Mouse (Mus musculus) heart, postnatal 0 days (tissue): ENCODE measurements around the gene Slc39a11.

Experiments
- CTCF ChIP-seq: IDR thresholded peaks from 2 replicates; pipeline ENCODE4 v1.5.1; 2016; ENCODE audit warnings: antibody characterized with exemption, control low read depth, low read depth
- EP300 ChIP-seq: IDR thresholded peaks from 2 replicates; pipeline ENCODE4 v1.6.1; 2016; ENCODE audit warnings: antibody characterized with exemption, low read depth

DNA sequence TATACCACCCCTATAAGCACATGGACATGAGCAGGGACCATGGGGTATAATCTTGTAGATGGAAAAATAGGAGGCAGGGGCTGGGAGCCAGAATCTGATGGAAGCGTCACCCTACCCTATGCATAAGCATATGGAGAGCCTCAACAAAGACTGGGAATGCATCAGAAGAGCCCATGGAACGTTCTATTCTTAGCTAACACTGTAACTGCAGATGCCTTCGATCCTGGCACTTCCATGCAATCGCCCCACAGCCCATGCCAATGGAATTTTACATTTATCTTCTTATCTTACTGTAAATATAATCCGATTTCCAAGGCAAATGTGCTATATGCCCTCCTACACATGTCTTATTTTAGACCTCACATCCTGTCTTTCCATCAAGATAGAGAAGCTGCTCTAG is 314.2 kb downstream of the Slc39a11 start:
- TF ChIP-seq CTCF = no peak
- no peak for TF ChIP-seq EP300
